In genomic region chr17:78166566-78166965, GRCm38 (mm10) we compare ENCODE assay signal across 16 mouse cellular contexts. TPM values are rescaled to one million over a fixed set of nuclear protein-coding genes. Genes with fewer than 3 reads are reported as not detected.
A peak's percentile ranks its signal among the peaks of the same experiment; 100 is the strongest.
DNase-seq lines count a peak whose midpoint lies in the region.
"Had no signal": no experiment of that assay in that cellular context is flagged by ENCODE, and none has a peak within 500 bp of the region (broad histone marks: within the 10 kb centered on the region; RNA-seq: fewer than 3 reads in every experiment).

No protein-coding gene starts in this region.

- DNase-seq in layer of hippocampus, adult 18-20 months (ENCODE audit: low spot score in 2 of 2): peak; percentile 21 to 56
- no peak for DNase-seq in layer of hippocampus, adult 9-10 months (ENCODE audit: low spot score)
- peak; percentile 4 to 10 for DNase-seq in right cerebral cortex, postnatal 36 days (ENCODE audit: low spot score in 2 of 2)
- no peak for DNase-seq in right cerebral cortex, postnatal 14 days
- DNase-seq in layer of hippocampus, postnatal 14 days (ENCODE audit: low spot score in 2 of 2): peak; percentile 12 to 37
- DNase-seq in retina, postnatal 1 day: no peak
- DNase-seq in heart, postnatal 4 days: no peak
- DNase-seq: adrenal gland, adult 2 months; cerebellum, adult 18-20 months; cerebellum, postnatal 25 days; heart, adult 11 months; heart, postnatal 14 days; kidney, adult 11 months; liver, postnatal 0 days; spleen, adult 18-20 months had no signal

RNA-seq across cellular contexts. Expression of gene Crim1, which starts 33.5 kb away (rescaled TPM):
- total RNA-seq in layer of hippocampus, adult 18-20 months (2021): 100 to 1,000 TPM; 151 TPM
- 100 to 1,000 TPM; 101 to 103 TPM for total RNA-seq in layer of hippocampus, postnatal 14 days (2021)
- 10 to 100 TPM; 40.1 to 42.1 TPM for total RNA-seq in heart, postnatal 4 days (2021)
- total RNA-seq: MEL had no signal

Comparison
In these comparisons a context has a peak if more than half of its experiments do, and no peak if none do; other contexts are left out.
1. DNase-seq: peak in layer of hippocampus, adult 18-20 months (2 of 2), right cerebral cortex, postnatal 36 days (2 of 2) and layer of hippocampus, postnatal 14 days (2 of 2); none in layer of hippocampus, adult 9-10 months (single experiment), right cerebral cortex, postnatal 14 days (single experiment), retina, postnatal 1 day (single experiment) and heart, postnatal 4 days (single experiment).